Mouse (Mus musculus) CD4-positive, CD25-positive, alpha-beta regulatory T cell, adult 4 months (primary cell): ENCODE results near the gene Evi2b. TPM values are rescaled to one million over a fixed set of nuclear protein-coding genes. Genes with fewer than 3 reads are reported as not detected.
A peak's percentile ranks its signal among the peaks of the same experiment; 100 is the strongest.

Experiments
- ATAC-seq: one replicate; pipeline ENCODE4 v1.8.0; 2017
- polyA plus RNA-seq, 2 experiments: library from polyadenylated mRNA; unstranded; fragments of 100-300 nt; shearing (Covaris generic); gene quantifications; one replicate each; pipeline ENCODE4 v1.2.1; 2017

Gene Evi2b
- polyA plus RNA-seq, 2 experiments from 2014 or later: 70.5 to 70.9 TPM

GRCm38 (mm10) chr11:79521930-79522329, 1.6 kb downstream of the Evi2b start:
- no peak for ATAC-seq

- ATAC-seq: no peak
Measured at GRCm38 (mm10) chr11:79520772-79521171, 2.8 kb downstream of the Evi2b start.

GRCm38 (mm10) chr11:79519878-79520291, 3.7 kb downstream of the Evi2b start:
- ATAC-seq: peak; percentile 87

- no peak for ATAC-seq
Measured at GRCm38 (mm10) chr11:79519299-79519698, 4.3 kb downstream of the Evi2b start.

- no peak for ATAC-seq
Measured at GRCm38 (mm10) chr11:79515798-79516197, 7.8 kb downstream of the Evi2b start.

- ATAC-seq: no peak
Measured at GRCm38 (mm10) chr11:79515331-79515730, 8.2 kb downstream of the Evi2b start.

- ATAC-seq: no peak
Measured at GRCm38 (mm10) chr11:79511970-79512369, 11.6 kb downstream of the Evi2b start.

- no peak for ATAC-seq
Measured at GRCm38 (mm10) chr11:79504506-79504905, 19.1 kb downstream of the Evi2b start.

- no peak for ATAC-seq
Measured at GRCm38 (mm10) chr11:79503845-79504244, 19.7 kb downstream of the Evi2b start, which contains the start of gene Omg. Gene Omg (minus strand): TSS chr11:79504084.

GRCm38 (mm10) chr11:79502917-79503316, 20.6 kb downstream of the Evi2b start:
- no peak for ATAC-seq

GRCm38 (mm10) chr11:79494976-79495800, 28.4 kb downstream of the Evi2b start:
- no peak for ATAC-seq

- ATAC-seq: no peak
Measured at GRCm38 (mm10) chr11:79484721-79485120, 38.8 kb downstream of the Evi2b start.

- ATAC-seq: no peak
Measured at GRCm38 (mm10) chr11:79483876-79484528, 39.6 kb downstream of the Evi2b start.

- ATAC-seq: no peak
Measured at GRCm38 (mm10) chr11:79483392-79483791, 40.2 kb downstream of the Evi2b start.

- no peak for ATAC-seq
Measured at GRCm38 (mm10) chr11:79468097-79468496, 55.5 kb downstream of the Evi2b start.

Other genes with a start within 250 kb of the Evi2b start
- gene Gm9964, start 226.9 kb downstream of the Evi2b start, polyA plus RNA-seq: not detected
- 1 to 10 TPM; 1.6 to 2.5 TPM for gene Nf1, start 184.1 kb downstream of the Evi2b start, polyA plus RNA-seq
- gene Omg, start 19.7 kb downstream of the Evi2b start, polyA plus RNA-seq: not detected
- 1 to 10 TPM; 5.2 to 6.9 TPM for gene Evi2, start 6.8 kb upstream of the Evi2b start, polyA plus RNA-seq
- 10 to 100 TPM; 43.8 to 53.2 TPM for gene Evi2a, start 6.8 kb upstream of the Evi2b start, polyA plus RNA-seq
- 10 to 100 TPM in 1 of 2 experiments, 1 to 10 TPM in 1; 8.3 to 13.0 TPM for gene Rab11fip4, start 67.5 kb upstream of the Evi2b start, polyA plus RNA-seq